Mouse (Mus musculus) kidney, adult 9 months (tissue): ENCODE data around the gene 4921536K21Rik.
"Not testable (repeated sequence)": the region's sequence is repeated elsewhere in the genome, so short reads cannot be mapped to it uniquely, and the experiment has no call there.

Experiments
- DNase-seq: peaks from one replicate; pipeline ENCODE4 v3.0.0; 2022

Gene 4921536K21Rik

GRCm38 (mm10) chr11:3894406-3895281 lies at the start of gene 4921536K21Rik, which contains the start of gene Dusp18:
TSS of gene 4921536K21Rik (minus strand) at chr11:3895098.
TSS of gene Dusp18 (plus strand) at chr11:3895240.
- DNase-seq = peak; percentile 96

DNA sequence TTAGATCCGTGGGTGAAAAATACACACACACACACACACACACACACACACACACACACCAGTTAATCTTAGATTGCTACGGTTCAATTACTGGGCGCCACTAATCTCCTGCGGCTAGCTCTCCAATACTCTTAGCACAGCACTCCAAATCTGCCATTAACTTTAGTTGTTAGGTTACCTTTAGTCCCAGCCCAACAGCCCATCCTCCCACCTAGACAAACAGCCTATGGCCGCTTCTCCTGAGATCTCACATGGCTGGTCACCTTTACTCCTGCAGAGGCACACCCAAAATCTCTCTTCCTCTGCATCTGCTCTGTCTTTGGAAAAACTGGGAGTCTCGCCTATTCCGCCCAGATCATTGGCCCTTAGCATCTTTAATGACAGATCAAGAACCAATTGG lies 46.5 kb upstream of the 4921536K21Rik start:
- peak; percentile 63 for DNase-seq

DNA sequence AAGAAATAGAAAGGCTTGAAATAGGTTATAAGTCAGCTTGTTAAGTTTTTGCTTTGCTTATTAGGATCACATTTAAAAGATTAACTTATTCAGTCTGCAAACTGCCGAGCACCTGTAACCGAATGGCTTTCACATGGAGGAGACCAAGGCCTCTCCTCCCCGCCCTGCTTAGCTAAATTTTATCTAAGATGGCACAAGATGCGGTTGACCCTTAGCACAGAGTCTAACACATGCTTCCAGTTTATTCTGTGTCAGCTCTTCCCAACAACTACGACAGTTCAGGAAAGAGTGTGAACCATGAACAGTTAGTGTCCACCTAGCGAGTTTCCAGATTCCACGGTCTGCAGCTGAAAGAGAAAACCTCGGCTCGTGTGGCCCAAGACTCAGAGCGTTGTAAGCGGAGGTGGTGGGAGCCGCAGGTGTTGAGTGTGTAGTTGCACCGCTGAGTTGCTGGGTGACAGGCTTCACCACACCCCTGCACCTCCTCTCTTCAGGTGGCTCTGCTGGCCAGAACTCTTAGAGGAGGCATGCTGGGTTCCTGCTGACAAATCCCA lies 42.5 kb upstream of the 4921536K21Rik start:
- DNase-seq = peak; percentile 93

GRCm38 (mm10) chr11:3936318-3936717 lies 41.4 kb upstream of the 4921536K21Rik start:
- peak; percentile 14 for DNase-seq

- DNase-seq = peak; percentile 66
Observed at GRCm38 (mm10) chr11:3935135-3935534, 40.2 kb upstream of the 4921536K21Rik start.

GRCm38 (mm10) chr11:3933756-3934285 lies 38.9 kb upstream of the 4921536K21Rik start:
- DNase-seq = peak; percentile 83

DNA sequence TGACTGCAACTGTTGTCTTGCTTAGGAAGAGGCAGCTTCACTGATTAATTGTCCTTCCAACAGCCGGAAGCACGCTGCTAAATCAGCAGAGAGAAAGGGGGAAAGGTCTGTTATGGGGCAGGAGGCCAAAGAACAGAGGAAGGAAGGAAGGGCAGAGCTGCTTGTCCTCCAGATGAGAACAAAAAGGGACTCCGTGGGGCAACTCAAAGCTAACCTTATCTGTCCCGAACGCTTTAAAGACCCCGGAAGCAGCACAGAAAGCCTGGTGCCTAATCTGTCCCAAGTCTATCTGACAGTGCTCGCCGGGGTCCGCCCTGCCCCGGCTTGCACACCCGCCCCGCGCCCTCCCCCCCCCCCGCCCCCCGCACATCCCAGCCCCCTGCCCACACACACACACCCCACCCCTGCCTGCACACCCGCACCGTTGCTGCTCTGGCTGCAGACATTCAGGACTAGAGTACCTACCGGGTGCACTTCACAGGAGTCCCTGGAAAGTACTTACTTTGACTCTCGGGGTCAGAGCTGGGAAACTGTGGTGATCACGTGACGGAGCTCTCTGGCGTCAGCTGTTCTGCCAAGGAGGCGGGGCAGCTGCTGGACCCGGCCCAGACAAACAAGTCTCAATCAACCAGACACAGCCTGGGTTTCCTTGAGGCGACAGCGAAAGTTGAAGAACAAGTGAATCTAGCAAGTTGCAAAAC lies 36.8 kb upstream of the 4921536K21Rik start, which contains the start of gene Tcn2:
Gene Tcn2 (minus strand): TSS at position 649 of the 701 bp plus-strand sequence.
- DNase-seq = peak; percentile 98

DNA sequence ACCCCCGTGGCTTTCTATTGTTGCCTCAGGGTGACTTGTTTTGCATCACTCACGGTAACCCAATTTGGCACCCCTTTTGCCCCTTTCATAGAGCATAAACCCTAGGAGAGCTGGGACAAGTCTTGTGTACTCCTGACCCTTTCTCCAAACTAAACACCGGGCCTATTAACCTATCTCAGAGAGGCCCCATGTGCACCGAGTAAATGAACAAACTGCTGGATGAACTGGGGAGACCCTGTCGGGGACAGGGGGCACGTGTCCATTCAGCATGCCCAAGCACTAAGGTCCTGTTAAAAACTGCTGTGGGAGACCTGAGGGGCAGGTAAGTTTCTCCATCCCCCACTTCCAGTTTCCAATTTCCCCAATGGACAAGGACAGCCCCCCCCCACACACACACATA lies 36.0 kb upstream of the 4921536K21Rik start:
- DNase-seq = peak; percentile 71

DNA sequence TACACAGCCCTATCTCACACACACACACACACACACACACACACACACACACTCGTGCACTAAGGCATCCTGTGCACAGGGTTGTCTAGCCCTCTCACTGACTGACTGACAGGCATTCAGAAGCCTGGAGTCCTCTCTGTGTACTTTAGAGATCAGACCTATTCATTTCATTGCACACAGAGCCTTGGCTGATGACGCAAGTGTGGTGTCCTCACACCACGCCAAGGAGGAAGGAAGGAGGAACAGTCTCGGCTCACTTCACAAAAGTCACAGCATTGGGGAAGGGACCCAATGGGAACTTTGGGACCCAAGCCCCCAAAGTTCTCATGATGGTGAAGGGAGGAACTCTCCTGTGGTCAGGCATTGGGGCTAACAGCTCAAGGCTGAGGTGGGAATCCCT lies 35.1 kb upstream of the 4921536K21Rik start:
- DNase-seq = no peak

DNA sequence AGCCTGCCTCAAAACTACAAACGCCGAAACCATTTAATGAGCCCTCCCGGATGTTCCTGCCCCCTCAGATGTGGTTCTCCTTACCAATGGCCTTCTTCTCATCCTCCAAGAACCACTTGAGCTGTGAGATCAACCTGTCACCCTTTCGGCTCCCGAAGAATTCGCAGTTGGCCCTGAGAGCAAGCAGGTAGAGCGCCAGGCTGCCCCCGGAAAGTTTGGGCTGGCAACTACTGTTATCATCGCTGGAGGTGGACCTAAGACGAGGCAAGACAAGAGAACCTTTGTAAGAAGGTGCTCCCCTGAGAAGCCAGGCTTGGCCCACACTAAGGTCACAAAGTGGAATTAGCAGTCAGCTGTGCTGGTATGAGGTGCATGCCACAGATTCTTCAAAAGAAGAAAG lies 31.0 kb upstream of the 4921536K21Rik start:
- no peak for DNase-seq

- DNase-seq = no peak
Observed at GRCm38 (mm10) chr11:3922731-3923130, 27.8 kb upstream of the 4921536K21Rik start.

GRCm38 (mm10) chr11:3922115-3922514 lies 27.2 kb upstream of the 4921536K21Rik start:
- no peak for DNase-seq

DNA sequence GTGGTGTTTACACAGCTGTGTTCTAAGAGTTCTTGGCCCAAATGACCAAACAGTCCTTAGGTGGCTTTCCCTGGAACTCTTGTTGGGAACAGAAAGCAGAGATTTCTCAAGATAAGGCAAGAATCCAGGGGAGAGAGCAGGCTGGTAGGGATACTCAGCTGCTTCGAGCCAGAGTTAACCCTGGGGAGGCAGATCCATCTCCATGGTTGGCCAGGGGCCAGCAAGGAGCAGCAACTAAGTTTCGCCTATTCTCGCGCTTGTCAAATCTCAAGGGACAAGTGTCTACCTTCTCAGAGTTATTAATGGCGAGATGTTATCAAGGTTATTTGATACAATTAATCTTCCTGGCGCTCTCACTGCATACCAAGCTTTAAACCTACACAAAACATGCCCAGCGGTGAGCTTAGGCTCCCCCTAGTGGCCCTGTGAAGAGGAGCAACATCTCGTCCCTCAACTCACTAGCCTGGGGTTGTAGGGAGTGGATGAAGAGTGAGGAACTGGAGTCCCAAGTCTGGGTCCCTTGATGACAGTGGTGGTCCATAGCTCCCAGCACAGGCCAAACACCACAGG lies 26.5 kb upstream of the 4921536K21Rik start:
- peak; percentile 50 for DNase-seq

GRCm38 (mm10) chr11:3920476-3920875 lies 25.6 kb upstream of the 4921536K21Rik start:
- DNase-seq = no peak

- peak; percentile 48 for DNase-seq
Observed at GRCm38 (mm10) chr11:3918738-3919137, 23.8 kb upstream of the 4921536K21Rik start.

GRCm38 (mm10) chr11:3914109-3914840 lies 19.4 kb upstream of the 4921536K21Rik start, which contains the start of gene Slc35e4:
TSS of gene Slc35e4 (minus strand) at chr11:3914664.
- peak; percentile 83 for DNase-seq

DNA sequence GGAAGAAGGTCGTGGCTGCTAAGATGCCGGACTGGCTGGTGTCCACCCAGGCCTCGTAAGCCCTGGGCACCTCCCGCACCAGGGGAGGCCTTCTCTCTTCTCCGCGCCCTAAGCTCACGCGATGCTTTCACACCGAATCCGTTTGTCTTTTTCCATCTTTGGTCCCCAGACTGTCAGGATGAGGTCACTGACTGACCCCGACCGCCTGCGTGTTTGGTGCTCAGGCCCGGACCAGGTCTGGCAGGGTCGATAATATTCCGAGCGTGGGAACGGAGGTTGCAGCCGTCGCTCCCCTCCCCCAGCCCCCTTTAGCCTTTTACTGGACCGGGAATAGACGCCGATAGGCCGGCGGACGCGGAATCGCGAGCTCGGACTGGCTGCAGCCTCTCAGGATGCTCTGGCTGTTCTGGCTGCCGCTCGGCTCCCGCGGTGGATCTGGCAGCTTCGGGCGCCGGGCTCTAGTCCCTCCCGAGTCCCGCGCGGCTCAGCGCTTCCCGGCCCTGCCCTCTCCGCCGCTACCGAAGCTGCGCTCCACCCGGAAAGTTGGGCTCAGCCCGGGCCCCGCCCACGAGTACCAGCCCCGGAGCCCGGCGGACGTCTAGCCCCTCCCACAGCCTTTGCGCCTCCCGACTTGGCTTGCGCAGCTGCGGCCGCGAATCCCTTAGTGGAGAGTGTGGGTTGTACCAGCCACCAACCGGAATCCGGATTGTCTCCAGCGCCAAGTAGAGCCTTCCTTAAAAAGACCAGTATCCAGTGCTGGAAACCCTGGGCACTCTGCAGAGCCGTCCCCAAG lies 18.6 kb upstream of the 4921536K21Rik start:
- DNase-seq = peak; percentile 94

DNA sequence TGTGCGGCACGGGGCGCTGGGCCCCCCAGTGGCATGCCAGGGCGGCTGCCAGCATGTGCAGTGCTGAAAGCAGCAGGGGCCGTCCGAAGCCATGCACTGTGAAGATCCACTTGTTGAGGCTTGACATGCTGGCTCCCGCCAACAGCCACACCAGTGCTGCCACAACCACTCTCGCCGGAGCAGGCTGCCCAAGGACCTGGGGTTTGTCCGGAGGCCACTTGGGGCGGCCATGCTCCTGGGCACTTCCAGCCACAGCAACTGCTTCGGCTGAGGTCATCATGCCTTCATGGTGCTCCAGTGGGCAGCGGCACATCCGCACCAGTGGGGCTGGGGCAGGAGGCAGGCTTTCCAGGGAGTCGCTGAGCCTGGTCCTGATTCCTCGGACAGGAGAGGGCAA lies 18.0 kb upstream of the 4921536K21Rik start:
- DNase-seq = no peak

DNA sequence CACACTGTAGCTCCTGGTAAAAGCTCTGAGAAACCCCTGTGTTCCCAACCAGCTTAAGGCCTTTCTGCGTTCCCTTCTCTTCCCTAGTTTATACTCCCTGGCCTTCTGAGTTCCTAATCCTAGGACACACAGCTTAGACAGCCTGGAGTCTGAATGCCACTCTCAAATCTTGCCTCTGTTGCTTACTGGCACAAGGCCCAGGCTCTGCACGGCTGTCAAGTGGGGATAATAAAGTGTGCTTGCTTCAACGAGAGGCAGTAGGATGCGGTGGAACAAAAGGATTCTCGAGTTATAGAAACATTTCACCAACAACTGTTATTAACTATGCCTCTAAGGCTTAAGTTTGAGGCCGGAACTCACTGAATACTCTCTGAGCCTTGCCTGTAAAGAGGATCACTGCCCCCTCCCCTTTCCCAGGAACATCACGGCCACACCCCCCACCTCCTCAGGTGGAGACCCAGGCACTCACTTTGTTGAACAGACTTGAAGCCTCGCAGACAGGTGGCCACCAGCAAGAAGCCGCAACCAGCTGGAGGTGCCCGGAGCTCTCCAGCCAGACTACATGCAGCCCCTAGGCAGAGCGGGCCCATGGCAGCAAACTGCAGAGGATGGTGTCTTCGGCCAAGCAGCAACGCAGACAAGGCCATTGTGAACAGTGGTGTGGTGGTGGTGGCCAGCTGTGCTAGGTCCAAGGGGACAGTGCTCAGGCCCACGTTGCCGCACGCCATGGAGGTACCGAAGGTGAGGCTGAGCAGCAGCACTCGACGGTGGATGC lies 17.4 kb upstream of the 4921536K21Rik start:
- no peak for DNase-seq

GRCm38 (mm10) chr11:3911440-3911839 lies 16.5 kb upstream of the 4921536K21Rik start:
- not testable (repeated sequence) for DNase-seq
